Mouse (Mus musculus) adrenal gland, postnatal 14 days (tissue): Measurements from ENCODE around the gene Znhit6. TPM values are rescaled to one million over a fixed set of nuclear protein-coding genes. Genes with fewer than 3 reads are reported as not detected.

Experiments
- DNase-seq: peaks from one replicate; pipeline ENCODE4 v3.0.0; 2021; ENCODE audit warnings: mixed read lengths
- long read RNA-seq, 2 experiments: library from polyadenylated mRNA; stranded (forward); transcript quantifications; one replicate each; pipeline ENCODE4 v2.0.0; 2021
- total RNA-seq: library from RNA; stranded (reverse); gene quantifications from 2 replicates; pipeline ENCODE4 v1.2.3, GENCODE M21; 2021

Gene Znhit6
- total RNA-seq = 22.1 and 24.0 TPM in 2 replicates
- long read RNA-seq, experiment 1, transcript Znhit6-201 (10 exons, 2,339 nt) = major isoform, 13 of 29 reads
- long read RNA-seq, experiment 1, partial matches to known transcripts = 9 of 29 reads
- long read RNA-seq, experiment 1, other reads (novel, unspliced or antisense) = 3 of 29 reads
- long read RNA-seq, experiment 2, partial matches to known transcripts = 2 of 6 reads
- long read RNA-seq, experiment 2, other reads (novel, unspliced or antisense) = 1 of 6 reads

GRCm38 (mm10) chr3:145575743-145576481, at the start of gene Znhit6:
Znhit6 (plus strand) TSS chr3:145576205.
- DNase-seq = peak; percentile 93

- no peak for DNase-seq
Measured at GRCm38 (mm10) chr3:145537870-145538269, 38.1 kb upstream of the Znhit6 start.

- DNase-seq = no peak
Measured at GRCm38 (mm10) chr3:145548441-145549415, 27.3 kb upstream of the Znhit6 start.

GRCm38 (mm10) chr3:145550216-145550615, 25.8 kb upstream of the Znhit6 start:
- DNase-seq = no peak

- DNase-seq = no peak
Measured at GRCm38 (mm10) chr3:145554388-145554787, 21.6 kb upstream of the Znhit6 start.

- no peak for DNase-seq
Measured at GRCm38 (mm10) chr3:145556206-145556605, 19.8 kb upstream of the Znhit6 start.

- DNase-seq = no peak
Measured at GRCm38 (mm10) chr3:145559675-145560074, 16.3 kb upstream of the Znhit6 start.

GRCm38 (mm10) chr3:145560117-145560516, 15.9 kb upstream of the Znhit6 start:
- no peak for DNase-seq

- no peak for DNase-seq
Measured at GRCm38 (mm10) chr3:145574468-145574867, 1.5 kb upstream of the Znhit6 start.

GRCm38 (mm10) chr3:145575340-145575739, 665 bp upstream of the Znhit6 start:
- DNase-seq = no peak

GRCm38 (mm10) chr3:145576482-145576822, 447 bp downstream of the Znhit6 start:
- DNase-seq = no peak

GRCm38 (mm10) chr3:145576876-145577275, 871 bp downstream of the Znhit6 start:
- DNase-seq = no peak

- DNase-seq = no peak
Measured at GRCm38 (mm10) chr3:145583043-145583442, 7.0 kb downstream of the Znhit6 start.

GRCm38 (mm10) chr3:145583522-145584200, 7.7 kb downstream of the Znhit6 start:
- no peak for DNase-seq

GRCm38 (mm10) chr3:145590562-145590961, 14.6 kb downstream of the Znhit6 start:
- no peak for DNase-seq

GRCm38 (mm10) chr3:145591841-145592542, 16.0 kb downstream of the Znhit6 start:
- no peak for DNase-seq

GRCm38 (mm10) chr3:145595354-145595753, 19.3 kb downstream of the Znhit6 start:
- no peak for DNase-seq

GRCm38 (mm10) chr3:145599059-145599458, 23.1 kb downstream of the Znhit6 start:
- no peak for DNase-seq

- no peak for DNase-seq
Measured at GRCm38 (mm10) chr3:145600801-145601200, 24.8 kb downstream of the Znhit6 start.

GRCm38 (mm10) chr3:145601345-145601744, 25.3 kb downstream of the Znhit6 start:
- no peak for DNase-seq

- peak; percentile 33 for DNase-seq
Measured at GRCm38 (mm10) chr3:145602410-145603206, 26.6 kb downstream of the Znhit6 start.
